Mouse (Mus musculus): Measurements from ENCODE around the gene Trpm4. TPM values are rescaled to one million over a fixed set of nuclear protein-coding genes. Genes with fewer than 3 reads are reported as not detected.

The Trpm4 gene
- total RNA-seq, 4 experiments from 2014 or later, result 5.8 to 19.1 (median 10.4) TPM

DNA sequence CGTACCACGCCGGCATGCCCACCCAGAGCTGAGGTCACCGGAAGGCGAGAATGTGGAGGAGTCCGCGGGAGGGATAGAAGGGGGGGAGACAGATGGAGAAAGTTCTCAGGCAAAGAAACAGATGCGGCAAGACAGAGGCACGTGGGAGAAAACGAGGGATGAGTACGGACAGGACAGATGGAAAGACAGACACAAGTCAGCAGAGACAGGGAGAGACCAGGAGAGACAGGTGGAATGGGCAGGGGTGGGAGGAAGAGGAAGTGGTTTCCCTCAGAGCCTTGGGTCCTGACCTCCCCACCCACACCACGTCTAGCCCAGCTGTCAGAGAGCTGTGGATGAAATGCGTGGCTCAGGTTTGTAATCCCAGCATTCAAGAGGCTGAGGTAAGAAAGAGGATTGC lies 13.3 kb upstream of the Trpm4 start:
- no peak for DNase-seq

DNA sequence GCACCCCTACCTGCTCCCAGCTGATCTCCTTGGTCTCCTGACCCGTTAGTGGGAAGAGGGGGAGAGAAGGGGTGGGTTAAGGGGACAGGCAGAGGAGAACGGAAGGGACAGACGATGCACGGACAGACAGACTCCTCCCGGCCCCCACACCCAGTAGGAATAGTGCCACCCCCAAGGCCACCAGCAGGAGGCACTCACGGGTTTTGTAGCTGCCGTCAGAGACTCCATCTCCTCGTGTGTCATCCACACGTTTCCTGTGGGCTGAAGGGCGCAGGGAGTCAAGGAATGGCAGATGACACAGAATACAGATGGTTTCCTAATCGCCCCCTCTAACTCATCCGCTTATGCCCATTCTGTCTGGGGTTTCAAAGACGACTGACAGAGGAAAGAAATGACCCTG lies 10.0 kb upstream of the Trpm4 start:
- DNase-seq, result no peak

DNA sequence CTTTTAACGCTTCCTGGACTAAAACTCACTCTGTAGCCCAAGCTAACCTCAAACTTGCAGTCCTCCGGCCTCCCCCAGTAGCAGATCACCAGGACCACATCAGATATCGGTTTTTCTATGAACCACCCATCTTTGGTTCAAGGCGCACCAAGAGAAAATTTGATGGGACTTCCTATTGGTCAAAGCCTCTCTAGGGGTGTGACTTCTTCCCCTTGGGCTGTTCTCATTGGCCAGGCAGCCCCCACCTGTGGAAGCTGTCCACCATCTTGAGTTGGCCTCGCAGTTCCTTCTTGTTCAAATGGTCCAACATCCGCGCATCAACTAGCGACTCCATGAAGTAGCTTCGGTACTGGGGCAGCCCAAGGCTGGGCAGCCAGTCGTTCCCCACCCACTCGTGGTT lies 8.5 kb upstream of the Trpm4 start:
- DNase-seq, result no peak

DNA sequence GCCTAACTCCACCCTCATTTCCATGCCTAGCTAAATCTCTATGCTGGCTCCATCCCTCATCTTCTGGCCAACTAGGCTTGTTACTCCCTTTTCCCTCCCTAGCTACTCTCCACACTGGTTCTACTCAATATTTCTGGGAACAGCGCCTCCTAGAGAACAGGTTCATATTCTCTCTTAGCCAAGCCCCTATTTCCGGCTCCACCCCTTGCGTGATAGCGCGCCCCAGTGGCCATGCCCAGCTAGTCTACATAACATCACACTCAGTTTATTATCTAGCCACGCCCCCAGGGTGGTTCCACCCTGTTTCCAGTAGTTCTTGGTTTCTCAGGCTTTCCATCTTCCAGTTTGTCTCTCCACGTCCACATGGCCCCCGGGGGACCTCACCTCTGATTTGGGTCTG lies 7.7 kb upstream of the Trpm4 start:
- DNase-seq, result peak; percentile 55

DNA sequence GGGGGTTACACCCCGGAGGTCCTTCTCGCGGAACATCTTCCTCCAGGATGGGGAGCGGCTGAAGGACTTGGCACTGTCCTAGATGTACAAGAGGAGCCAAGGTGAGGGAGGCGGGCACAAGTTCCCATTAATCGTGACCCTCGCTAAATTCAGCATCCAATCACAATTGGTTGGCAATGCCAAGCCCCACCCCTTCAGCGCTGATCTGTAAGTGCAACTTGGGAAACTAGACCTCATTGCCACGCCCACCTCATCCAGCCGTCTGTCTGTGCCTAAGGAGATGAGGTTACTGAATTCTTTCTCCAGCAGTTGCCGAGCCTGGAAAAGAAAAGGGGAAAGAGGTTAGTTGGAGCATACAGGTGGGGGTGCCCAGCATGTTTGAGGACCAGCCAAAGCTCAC lies 7.1 kb upstream of the Trpm4 start:
- peak; percentile 28 for DNase-seq

DNA sequence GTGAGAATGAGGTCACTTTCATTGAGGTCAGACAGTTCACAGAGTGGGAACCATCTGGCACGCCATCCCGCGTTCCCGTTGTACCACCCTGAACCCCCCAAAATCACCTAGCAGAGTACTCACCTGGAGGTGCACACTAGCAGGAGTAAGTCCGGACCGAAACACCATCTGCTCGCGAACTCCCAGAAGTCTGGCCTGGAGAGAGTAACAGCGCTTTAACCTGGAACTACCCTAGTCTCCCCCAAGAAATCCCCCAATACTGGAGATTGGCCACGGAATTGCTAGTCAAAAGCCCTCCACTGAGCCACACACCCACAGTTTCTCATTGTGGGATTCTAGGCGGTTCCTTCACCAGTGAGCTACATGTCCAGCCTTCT lies 6.5 kb upstream of the Trpm4 start:
- DNase-seq, result no peak

DNA sequence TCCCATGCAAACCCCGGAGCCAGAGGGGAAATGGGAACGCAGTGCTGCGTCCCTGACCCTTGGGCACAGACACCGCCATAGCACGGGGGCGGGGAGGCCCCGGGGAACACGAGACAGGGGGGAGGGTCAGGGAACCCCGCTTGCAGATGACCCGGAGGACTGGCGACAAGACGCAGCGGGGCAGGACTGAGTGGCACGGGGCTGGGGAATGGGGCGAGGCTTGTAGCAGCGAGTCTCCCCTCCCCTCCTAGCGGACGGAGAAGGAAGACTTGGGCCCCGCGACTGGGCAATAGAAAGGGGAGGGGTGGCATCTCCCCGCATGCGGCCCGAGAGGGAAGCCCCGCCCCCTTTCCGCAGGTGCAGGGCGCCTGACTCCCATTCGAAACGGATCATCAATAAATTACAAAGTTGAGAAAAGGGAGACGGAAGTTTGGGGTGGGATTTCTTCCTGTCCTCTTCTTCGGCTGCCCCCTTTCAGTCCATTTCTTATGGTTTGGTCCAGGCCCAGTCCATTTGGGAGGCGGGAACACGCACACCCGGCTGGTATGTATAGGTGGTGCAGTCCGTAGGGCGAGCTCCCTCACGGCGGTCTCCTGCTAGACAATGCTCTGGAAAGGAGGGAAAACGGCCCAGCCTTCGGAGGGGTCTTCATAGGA lies 6.0 kb upstream of the Trpm4 start:
- no peak for DNase-seq

DNA sequence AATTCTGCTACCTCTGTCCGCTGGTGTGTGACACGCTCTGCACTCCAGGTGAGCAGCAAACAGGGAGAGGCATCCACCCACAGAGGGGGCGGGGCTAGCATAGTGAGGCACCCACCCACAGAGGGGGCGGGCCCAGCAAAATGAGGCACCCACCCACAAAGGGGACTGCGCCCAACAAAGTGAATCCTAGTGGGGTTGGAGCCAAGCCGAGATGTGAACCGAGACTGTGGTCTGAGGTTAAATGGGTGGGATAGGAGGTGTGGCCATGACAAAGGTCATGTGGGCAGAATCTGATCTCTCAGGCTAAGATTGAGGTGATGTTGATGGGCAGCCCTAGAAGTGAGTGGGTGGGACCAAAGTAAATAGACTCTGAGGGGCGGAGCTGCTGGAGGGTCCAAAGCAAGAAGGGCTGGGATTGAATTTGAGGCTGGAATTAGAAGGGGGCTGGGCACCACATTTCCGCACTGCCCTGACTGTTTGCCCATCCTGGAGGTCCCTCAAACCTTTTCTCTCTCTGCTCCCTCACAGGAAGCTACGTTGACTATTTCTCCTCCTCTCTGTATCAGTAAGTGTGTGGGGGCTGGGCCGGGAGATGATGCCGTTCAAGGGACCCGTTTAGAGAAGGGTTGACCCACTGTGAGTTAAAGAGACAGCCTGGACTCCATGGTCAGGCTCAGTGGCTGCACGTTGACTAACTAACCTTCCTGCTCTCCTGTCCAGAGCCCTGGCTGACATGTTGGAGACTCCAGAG lies 4.8 kb upstream of the Trpm4 start:
- no peak for DNase-seq

DNA sequence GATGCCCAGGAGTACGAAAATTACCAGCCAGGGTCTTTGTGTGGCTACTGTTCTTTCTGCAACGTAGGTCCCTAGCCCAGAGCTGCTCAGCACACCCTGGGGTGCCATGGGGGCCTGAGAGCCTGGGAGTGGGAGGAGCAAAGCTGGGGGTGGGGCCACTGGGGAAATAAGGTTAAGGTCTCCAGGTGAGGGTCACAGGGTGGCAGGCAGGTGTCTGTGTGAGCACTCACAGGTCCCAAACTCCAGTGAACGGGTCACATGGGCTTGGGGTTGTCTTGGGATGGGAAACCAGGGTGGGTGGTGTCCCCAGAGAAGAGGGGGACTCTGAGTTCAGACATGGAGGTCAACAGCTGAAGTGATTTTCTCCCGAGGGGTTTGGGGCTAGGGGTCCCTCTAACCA lies 3.9 kb upstream of the Trpm4 start:
- no peak for DNase-seq

DNA sequence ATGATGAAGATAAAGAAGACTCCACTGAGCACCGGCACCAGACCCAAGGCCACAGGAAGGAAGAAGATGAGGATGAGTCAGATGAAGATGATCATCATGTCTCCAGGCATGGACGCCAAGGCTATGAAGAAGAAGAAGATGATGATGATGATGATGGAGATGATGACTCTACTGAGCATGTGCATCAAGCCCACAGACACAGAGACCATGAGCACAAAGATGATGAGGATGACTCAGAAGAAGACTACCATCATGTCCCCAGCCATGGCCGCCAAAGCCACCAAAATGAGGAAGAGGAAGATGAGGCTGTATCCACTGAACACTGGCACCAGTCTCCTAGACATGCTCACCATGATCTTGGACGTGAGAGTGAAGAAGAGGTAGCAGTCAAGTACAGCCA lies 2.7 kb upstream of the Trpm4 start:
- DNase-seq, result no peak

DNA sequence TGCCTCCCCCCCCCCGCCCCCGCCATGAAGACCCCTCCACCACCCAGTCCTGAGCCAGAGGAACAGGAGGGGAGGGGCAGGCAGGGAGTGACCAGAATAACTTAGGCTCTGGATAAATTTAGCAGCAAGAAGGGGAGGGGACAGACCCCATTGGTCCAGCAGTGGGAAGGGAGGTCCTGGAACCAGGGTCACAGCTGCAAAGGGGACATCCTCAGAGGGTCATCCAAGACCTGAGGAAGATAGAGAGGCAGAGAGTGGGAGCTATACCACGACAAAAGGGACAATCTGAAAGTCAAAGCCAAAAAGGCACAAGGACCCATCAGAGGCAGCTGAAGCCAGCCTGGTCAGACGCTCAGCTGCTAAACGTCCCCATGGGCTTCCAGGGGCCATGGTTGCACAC lies 1.5 kb upstream of the Trpm4 start, which contains the start of gene Hrc:
Hrc (plus strand) TSS at position 235 of the 400 bp plus-strand sequence.
- DNase-seq, result no peak

DNA sequence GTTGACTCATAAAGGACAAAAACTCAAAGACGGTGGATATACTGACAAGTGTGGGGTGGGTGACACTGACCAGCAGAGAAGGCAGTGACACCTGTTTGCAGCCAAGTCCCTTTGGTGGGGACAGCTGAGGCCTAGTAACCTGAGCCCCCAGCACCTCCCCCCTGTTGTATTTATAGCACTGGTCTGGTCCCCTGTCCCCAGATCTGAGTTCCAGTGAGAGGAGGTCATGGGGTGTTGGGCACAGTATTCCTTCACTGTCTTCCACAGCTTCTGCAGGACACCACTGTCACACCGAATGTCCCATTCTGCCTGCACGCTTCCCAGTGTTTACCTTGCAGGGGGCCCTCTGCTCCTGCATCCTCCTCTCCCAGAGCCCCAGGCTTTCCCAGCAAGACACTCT lies 1.0 kb upstream of the Trpm4 start:
- no peak for DNase-seq

DNA sequence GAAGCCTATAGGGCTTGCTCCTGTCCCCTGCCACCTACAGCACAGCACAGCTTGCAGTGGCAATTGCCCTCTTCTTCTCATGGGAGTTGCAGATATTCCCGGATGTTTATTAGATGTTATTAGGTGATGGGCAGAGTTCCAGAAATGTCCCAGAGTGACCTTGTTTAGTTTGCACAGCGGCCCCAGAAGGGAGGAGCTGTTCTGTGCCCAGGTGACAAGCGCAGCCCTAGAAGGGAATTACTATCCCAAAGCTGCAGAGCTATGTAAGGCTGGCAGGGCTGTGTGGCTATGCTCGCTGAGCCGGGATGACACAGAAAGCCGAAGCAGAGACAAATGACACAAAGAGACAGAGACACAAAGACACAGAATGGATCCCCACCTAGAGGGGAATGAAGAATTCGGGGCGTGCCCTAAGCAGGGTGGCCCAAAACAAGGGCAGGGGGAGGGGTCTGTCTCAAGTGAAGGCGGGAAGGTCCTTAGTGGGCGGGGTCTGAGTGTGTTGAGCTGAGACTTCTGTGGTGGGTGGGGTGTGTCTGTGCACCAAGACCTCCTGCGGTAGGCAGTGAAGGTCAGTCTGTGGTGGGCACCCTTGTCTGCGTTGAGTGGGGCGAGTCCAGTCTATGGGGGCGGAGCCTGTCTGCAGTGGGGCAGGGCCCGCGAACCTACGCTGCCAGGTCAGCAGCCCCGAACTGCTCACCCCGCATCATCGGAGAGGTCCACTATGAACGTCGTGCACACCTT lies 725 bp downstream of the Trpm4 start:
- no peak for DNase-seq

DNA sequence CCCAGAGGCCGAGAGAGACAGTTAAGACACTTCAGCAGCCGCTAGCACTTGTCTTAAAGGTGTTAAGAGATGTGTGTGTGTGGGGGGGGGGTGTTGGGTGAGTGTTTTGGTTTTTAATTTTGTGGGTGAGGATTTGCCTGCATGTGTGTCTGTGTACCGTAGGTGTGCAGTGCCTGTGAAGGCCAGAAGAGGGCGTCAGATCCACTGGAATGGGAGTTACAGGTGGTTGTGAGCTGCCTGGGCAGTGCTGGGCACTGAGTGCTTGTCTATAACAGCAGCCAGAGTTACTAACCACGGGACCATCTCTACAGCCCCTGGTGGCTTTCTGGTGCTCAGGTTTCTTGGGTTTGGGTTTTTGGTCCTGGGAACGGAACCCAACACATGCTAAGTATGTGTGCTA lies 2.1 kb downstream of the Trpm4 start:
- no peak for DNase-seq

DNA sequence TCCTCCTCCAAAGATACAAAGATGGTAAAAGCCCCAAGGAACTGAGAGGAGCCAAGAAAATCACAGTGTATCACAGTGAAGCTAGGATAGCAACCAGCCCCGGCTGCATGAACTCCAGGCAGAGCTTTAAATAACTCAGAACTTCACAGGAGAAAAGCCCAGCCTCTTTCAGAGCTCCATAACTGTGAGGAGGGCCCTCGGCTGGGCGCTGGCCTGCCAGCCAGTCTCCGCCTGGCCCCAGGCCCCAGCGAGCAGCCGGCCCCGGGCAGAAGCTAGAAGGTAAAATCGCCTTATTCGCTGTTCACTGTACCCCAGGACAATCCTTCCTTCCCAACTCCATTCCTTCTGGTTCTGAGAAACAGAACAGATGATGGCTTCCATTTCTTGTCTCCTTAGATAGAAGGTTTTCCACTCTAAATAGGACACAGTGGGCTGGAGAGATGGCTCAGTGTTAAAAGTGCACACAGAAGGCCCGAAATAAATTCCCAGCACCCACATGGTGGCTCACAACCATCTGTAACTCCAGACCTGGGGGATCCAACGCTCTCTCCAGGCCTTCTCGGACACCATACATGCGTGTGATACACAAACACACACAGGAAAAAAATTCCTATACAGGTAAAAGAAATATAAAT lies 4.6 kb downstream of the Trpm4 start:
- DNase-seq, result no peak

DNA sequence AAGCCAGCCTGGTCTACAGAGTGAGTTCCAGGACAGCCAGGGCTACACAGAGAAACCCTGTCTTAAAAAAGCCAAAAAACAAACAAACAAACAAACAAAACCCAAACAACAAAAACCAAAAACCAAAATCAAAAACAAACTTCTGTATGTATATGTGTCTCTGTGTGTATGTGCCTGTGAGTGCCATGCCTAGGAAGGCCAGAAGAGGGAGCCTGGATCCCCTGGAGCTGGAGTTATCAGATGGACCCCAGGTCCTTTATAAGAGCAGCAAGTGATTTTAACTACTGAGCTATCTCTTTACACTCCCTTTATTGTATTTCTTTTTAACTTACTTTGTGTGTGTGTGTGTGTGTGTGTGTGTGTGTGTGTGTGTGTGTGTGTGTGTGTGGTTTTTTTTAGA lies 7.8 kb downstream of the Trpm4 start:
- no peak for DNase-seq

DNA sequence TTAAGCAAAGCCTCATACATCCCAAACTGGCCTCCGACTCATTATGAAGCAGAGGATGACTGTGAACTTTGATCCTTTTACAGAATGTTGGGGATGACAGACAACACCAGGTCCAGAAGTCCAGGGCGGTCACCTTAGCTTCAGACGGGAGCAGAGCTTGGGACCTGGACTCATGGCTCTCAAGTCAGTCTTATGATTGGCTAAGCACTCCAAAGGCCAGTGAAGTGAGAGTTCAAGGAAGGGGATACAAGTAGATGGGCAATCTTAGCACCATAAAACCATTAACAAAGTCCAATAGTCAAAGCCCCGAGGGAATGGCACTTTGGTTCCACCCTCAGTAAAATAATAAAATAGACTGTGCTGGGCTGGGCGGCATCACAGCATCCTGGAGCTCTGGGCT lies 10.5 kb downstream of the Trpm4 start:
- DNase-seq, result no peak

DNA sequence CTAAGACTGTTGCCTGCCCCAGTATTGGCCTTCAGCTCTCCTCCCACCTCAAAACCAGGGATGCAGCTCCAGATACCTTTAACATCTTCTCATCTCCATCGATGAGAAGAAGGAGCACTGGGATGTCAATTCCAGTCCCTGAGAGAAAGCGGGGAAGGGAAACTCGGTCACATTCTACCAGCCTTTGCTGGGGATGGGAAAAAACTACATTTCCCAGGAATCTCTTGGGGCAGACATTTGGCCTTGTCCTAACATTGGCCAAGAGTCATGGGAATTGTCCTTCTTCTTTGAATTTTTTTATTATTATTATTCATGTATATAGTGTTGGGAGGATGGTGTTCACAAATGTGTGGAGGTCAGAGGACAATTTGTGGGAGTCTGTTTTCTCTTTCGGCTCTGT lies 11.3 kb downstream of the Trpm4 start:
- DNase-seq, result no peak

DNA sequence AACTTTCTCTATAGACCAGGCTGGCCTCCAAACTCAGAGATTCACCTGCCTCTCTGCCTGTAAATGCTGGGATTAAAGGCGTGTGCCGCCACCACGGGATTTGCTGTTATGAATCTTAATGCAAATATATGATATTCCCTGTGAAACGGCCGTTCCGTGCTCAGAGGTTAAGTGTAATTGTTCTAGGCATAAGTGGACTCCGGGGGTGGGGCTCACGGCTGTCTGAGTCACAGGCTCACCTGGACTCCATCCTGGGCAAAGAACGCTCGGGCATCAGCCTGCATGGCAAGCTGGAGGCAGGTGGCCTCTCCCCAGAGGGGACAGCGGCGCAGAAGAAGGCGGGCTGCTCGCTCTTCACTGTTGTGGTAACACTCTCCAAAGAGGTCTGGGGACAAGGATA lies 17.0 kb downstream of the Trpm4 start:
- DNase-seq, result no peak

DNA sequence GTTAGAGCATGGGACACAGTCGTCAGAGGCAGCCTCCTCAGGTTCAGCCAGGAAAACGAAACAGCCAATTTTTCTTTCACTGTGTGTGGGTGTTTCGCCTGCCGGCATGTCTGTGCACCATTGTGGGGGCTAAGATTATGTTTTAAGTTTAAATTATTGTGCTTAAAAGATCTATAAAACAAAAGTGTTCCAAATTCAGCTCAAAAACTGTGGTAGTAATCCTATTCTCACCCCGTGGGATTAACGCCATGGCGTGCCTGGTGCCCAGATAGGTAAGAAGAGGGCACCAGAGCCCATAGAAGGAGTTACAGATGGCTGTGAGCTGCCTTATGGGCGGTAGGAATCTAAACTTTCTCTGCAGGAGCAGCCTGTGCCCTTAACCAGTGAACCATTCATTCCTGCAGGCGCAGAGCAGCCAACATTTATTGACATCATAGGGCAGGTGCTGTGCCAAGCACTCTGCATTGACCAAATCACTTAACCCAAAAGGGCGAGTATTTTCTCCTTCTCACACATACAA lies 18.3 kb downstream of the Trpm4 start:
- DNase-seq, result no peak

DNA sequence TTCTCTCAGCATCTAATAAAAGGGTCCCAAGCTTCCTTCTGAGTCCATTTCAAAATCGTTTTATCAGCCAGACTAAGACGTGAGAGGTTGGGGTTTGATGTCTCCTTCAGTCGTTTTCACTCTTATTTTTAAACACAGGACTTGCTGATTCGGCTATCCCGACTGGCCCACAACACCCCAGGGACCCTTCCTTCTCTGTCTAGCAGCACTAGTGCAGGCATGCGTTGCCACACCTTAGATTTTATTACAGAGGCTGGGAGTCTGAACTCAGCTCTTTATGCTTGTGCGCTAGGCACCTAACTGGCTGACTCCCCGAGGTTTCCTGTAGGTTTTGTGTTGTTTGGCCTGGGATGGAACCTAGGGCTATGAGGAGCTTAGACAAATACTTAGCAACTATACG lies 20.1 kb downstream of the Trpm4 start:
- DNase-seq, result no peak

DNA sequence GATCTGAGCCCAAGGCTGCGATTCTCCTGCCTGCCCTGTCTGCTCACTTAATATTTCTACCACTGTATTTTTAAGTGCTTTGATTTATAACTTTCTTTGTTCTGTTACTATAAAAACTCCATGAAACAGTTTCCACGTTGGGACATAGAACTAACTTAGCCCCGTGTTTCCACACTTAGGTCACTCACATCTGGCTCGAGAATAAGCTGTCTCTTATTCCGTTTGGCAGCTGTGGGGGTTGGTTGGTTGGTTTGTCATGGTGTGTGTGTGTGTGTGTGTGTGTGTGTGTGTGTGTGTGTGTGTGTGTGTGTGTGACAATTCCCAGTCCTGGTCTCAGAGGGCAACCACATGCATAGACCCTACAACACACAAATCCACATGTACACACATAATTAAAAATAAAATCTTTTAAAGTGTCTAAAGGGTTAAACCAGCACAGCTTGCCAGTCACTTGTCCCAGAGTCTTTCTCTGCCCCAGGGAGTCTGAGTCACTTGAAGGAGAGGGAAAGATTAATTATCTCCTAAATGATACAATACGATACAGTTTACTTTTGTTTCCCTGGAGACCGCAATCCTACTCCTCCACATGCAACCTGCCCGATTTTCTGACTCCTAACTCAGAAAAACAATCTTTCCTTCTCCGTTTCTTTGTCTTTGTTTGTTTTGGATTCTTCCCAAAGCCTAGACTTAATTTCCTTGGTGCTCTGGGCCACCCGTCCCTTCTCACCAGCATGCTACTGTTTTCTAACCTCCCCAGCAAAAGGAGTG lies 20.7 kb downstream of the Trpm4 start:
- no peak for DNase-seq

All from adrenal gland, adult 8-10 months (tissue).